Mouse (Mus musculus): ENCODE data around the gene Agbl1.

- TF ChIP-seq CTCF (IDR thresholded peaks at IDR 0.05; ENCODE audit: control insufficient read depth, insufficient read depth, insufficient read length): no peak
- no peak for TF ChIP-seq MAX (IDR thresholded peaks at IDR 0.05)
- TF ChIP-seq MYOG (IDR thresholded peaks at IDR 0.05; ENCODE audit: control insufficient read depth, extremely low read depth, insufficient read length): no peak
- TF ChIP-seq USF1 (IDR thresholded peaks at IDR 0.05; ENCODE audit: low read depth): no peak
Observed at GRCm38 (mm10) chr7:76935219-76935618, 705.5 kb downstream of the Agbl1 start.

Data from C2C12 (cell line).